Mouse (Mus musculus): ENCODE results near the gene Fcgr1.
"Not testable (repeated sequence)": the region's sequence is repeated elsewhere in the genome, so short reads cannot be mapped to it uniquely, and the experiment has no call there.

The Fcgr1 gene

DNA sequence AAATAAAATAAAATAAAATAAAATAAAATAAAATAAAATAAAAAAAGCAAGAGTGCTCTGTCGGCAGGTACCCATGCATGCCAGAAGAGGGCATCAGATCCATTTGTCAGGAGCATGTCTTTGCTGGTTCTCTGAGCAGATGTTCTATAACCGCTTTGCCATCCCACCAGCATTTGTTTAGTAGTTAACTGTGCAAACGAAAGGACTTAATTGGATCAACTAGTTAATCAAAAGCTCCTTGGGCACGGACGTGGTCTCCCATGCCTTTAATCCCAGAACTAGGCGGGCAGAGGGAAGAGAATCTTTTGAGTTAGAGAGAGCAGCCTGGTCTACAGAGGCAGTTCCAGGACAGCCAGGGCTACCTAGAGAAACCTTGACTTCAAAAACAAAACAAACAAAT is 33.4 kb upstream of the Fcgr1 start:
- DNase-seq (ENCODE audit: extremely low spot score) = peak; percentile 41

DNA sequence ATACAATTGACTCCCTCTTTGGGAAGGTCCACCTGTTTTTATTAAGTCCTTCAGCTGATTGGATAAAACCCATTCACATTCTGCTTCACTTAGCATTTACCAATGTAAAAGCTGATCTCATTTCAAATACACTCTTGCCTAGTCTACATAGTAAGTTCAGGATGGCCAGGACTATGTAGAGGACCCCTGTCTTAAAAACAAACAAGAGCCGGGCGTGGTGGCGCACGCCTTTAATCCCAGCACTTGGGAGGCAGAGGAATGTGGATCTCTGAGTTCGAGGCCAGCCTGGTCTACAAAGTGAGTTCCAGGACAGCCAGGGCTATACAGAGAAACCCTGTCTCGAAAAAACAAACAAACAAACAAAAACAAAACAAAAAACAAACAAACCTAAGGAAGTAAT is 30.0 kb upstream of the Fcgr1 start:
- not testable (repeated sequence) for DNase-seq (ENCODE audit: extremely low spot score)

DNA sequence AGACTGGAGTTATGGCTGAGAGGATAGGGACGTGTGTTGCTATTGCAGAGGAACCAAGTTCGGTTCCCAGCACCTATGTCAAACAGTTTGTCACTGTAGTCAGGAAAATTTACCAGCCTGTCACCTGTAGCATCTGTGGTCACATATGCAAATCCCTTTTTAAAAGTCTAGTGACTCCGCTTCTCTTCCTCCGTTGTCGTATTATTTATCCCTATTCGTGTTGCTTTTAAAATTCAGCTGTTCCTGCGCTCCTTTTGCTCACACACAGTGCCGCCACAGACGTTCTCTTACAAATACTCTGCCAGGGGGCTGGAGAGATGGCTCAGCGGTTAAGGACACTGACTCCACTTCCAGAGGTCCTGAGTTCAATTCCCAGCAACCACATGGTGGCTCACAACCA is 28.8 kb upstream of the Fcgr1 start:
- peak; percentile 59 for DNase-seq (ENCODE audit: extremely low spot score)

DNA sequence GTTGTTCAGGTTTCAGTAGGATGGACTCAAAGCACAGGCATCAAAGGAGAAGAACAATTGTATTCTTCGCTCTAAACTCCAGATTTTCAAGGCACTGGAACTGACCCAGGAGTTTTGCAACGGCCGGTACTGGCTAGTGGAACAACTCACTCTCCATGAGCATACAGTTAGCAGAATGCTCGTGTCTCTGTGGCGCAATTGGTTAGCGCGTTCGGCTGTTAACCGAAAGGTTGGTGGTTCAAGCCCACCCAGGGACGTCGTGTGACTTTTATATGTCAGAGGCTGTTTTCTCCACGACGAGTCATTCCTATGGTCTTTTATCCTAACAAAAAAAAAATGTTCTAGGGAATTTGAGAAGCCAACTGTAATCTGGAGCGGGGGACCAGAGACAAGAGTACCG is 28.1 kb upstream of the Fcgr1 start:
- peak; percentile 75 for DNase-seq (ENCODE audit: extremely low spot score)

DNA sequence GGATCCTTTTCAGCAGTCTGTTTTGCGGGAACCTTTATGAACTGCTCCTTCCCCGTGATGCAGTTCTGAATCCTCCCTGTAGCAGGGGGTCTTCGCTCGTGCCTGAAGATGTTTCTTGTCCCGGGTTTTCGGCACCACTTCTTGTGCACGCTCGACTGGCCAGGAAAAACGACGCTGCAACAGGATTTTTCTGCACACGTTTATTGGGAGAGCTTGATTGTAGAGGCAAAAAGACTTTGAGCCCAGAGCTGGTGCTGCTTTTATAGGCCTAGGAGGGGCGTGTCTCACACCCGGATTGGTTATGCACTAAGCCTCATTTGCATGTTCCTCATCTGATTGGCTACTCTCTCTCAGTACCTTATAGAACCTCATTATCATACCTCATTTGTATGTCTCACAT is 26.2 kb upstream of the Fcgr1 start:
- DNase-seq (ENCODE audit: extremely low spot score) = not testable (repeated sequence)

DNA sequence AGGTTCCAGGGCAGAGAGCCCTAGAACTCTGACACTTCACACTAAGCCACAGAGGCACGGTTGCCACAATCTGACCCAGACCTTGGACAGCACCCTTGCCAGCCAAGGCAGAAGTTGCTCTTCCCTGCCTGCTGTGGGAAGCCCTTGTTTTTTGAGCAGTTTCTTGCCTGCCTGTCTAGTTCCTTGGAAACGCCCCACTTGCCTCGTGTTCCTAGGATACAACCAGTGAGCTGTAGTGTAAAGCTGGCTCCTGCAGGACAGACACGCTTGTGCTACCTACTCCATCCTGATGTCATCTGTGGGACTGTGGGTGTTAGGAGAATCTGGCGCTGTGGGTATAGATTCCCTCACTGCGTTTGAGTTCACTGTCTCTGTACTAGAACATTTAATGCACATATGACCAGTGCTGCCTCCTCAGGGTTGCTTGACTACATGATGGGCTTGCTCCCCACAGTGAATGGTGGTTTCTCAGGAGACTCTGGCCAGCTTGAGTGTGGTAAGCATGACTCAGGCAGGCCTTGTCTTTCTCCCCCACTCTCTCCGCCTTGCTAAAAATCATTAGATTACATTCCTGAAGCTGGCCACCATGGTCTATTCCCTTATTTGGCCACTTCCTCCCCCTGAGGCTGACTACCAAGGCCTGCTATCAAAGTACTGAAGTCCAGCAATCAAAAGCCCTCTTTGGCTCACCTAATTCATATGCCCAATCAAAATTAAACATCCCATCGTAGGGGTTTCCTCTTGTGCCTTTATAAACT is 18.8 kb upstream of the Fcgr1 start:
- no peak for DNase-seq (ENCODE audit: extremely low spot score)

DNA sequence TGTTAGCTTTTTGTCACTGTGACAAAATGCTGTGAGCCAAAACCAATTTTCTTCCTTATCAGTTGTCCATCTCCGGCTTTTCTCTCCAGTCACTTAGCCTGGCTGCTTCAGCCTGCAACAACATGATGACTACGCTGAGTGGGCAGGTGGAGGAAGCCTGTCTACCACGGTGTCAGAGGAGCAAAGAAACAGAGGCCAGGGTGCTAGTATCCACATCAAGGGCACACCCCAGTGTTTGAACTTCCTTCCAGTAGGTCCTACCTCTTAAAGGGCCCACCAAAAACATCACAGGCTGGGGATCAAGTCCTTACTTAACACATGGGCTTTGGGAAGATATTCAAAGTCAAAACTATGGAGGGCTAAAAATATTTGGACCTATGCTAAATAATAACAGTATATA is 15.7 kb upstream of the Fcgr1 start:
- DNase-seq (ENCODE audit: extremely low spot score) = no peak

DNA sequence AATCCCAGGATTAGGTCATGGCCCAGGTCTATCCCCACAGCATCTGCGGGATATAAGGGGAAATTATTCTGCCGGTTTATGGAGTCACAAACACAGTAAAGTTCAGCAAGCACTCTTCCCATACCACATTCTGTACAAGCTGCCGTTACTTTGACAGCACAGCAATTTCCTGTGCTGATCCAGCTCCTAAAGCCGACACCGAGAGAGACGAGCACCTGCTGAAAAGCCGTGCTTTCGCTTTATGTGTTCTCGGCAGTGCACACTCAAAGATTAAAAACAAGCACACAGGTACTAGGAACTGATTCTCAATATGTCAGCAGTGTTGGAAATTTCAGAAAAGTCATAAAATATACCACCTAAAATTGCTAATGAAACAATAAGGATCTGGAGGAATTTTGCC is 12.7 kb upstream of the Fcgr1 start:
- DNase-seq (ENCODE audit: extremely low spot score) = no peak

DNA sequence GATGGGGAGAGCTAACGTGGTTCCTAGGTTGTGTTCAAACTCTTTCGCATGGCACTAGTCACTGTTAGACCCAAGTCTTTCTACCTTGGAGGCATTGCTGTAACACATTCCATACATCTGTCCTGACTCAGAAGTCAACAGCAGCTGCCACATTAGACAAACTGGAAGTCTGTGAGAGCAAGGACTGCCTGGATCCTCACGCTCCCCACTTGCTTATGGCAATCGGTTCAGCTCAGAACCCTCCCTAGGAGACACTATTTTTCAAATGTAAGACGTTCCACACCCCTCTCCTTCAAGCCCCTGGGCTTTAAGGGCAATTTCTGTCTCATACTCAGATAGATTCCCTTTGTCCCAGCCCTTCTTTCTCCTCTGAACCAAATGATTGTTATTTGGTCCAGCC is 8.3 kb upstream of the Fcgr1 start:
- no peak for DNase-seq (ENCODE audit: extremely low spot score)

DNA sequence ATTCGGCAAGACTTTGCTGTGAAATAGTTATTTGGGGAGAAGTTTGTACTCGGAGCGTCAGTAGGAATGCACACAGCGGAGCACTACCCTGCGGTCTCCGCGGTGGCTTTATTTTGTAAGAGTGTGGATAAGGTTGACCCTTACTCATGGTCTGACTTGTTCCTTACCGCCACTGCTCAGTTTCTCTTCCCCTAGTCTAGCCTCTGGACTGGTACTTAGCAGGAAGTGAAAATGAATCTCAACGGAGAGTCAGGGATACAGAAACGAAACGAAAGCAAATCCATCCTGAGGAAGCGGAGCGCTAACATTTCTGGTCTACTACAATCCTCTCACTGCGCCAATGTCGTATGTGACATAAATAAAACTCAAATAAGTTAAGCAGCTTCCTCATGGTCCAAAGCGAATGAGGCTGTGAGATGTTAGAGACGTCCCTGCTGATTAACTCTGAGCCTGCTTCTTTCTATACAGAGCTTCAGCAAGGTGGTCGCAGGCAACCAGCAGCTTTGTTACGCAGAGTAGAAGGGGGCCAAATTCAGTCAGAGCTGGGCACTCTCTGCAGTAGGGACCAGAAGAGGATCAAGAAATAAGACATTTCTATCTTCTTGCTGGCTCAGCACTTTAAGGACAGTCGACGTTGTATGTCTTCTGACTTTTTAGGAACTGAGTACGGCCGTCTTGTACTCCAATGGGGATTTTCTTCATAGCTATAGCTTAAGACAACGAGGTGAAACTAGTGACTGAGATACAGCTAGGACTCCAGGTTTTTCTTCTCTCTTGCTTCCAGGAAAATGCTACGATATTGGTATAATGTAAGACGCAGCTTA is 7.1 kb upstream of the Fcgr1 start:
- no peak for DNase-seq (ENCODE audit: extremely low spot score)

DNA sequence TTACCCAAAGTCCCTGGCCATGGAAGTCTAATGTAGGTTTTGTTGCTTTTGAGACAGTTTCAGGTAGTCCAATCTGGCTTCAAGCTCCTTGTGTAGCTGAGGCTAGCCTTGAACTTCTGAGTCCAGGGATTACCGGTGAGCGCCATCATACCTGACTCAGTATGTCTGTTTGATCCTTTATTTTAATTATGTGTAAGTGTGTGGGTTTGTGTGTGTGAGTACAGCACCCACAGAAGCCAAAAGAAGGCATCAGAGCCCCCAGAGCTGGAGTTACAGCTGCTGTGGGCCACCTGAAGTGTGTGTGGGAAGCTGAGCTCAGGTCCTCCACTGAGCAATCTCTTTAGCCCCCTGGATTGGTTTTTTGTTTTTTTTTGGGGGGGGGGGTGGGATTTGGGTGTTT is 5.8 kb upstream of the Fcgr1 start:
- DNase-seq (ENCODE audit: extremely low spot score) = no peak

DNA sequence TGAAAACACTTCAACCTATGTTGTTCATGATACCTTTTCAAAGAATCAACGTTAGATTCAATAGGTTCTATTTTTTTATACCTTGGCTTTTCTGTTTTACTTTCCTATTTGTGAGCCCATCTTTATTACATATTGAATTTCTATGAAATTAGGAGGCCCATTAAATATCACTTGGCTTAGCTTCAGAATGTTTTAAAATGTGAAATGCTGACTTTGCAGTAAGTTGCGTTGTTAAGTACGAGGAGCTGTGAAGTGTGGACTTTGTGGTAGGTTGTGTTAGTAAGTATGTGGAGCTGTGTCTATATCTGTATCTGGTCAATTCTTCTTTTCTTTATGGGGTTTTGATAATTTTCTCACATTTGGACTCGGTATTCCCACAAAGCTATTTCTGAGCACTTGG is 4.6 kb upstream of the Fcgr1 start:
- no peak for DNase-seq (ENCODE audit: extremely low spot score)

DNA sequence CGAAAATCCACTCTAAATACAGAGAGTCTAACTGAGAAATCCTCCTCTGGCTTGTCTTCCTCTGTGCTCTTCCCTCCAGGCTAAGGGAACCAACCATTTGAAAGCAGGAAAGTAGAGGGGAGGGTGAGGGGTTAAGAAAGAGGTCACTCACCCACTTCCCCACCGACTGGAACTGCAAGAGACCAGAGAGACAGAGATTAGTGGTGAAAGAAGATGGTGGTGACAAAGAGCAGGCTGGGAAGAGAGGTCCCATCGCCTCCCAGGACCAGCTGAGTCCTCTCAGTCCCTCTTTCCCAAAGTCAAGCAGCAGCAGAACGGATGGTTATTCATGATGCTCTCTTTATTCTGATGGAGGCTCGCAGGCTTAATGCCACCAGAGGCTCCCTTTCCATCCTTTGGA is 401 bp downstream of the Fcgr1 start:
- no peak for DNase-seq (ENCODE audit: extremely low spot score)

DNA sequence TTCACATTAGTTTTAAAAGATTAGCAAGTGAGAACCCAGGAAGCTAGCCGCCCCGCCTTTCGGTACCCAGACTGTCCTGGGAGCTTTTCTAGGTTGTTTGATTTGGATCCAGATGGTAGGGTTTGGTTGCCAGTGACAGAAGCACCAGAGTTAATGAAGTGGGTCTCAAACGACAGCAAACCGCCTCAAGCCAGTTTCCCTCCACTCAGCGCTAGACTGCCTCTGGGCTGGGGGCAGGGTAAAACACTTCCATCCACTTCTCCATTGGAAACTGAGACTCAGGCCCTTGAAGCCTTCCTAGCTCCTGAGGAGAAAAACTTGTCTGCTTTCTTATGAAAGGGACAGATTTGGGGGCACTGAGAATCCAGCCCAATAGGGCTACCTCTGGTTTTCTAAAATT is 1.1 kb downstream of the Fcgr1 start:
- DNase-seq (ENCODE audit: extremely low spot score) = no peak

DNA sequence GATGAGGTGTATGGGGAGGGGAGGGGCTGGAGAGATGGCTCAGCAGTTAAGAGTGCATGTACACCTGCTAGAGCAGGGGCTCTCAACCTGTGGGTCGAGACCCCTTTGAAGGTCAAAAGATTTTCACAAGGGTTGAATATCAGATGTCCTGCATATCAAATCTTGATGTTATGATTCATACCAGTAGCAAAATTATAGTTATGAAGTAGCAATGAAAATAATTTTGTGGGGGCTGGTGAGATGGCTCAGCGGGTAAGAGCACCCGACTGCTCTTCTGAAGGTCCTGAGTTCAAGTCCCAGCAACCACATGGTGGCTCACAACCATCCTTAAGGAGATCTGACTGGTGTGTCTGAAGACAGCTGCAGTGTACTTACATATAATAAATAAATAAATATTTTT is 3.0 kb downstream of the Fcgr1 start:
- DNase-seq (ENCODE audit: extremely low spot score) = not testable (repeated sequence)

DNA sequence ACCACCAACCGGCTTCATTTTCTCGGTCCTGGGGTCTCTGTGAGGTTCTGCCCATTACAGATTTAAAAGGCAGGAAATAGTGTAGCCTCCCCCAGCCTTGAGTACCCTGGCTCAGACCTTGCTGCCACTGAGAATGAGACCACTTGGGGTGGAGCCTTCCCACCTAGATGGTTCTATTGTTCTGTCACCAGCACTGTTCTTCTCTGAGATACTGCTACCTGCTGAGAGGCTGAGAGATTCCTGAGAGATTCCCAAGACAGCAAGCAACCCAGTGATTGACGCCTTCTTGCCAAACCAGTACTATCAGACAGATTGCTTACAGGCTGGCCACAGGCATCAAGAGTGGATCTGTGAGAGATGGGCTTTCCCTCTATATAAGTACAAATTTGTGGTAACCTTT is 4.6 kb downstream of the Fcgr1 start:
- no peak for DNase-seq (ENCODE audit: extremely low spot score)

DNA sequence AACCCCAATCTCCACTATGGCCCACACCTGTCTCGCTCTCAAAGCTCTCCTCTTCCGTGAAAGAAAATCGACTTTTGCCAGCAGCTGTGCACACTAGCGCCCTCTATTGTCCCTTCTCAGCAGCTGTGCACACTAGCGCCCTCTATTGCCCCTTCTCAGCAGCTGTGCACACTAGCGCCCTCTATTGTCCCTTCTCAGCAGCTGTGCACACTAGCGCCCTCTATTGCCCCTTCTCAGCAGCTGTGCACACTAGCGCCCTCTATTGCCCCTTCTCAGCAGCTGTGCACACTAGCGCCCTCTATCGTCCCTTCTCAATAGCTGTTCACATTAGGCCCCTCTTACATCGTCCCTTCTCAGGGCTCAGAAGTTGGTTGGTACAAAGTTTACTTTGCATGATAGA is 6.4 kb downstream of the Fcgr1 start:
- not testable (repeated sequence) for DNase-seq (ENCODE audit: extremely low spot score)

DNA sequence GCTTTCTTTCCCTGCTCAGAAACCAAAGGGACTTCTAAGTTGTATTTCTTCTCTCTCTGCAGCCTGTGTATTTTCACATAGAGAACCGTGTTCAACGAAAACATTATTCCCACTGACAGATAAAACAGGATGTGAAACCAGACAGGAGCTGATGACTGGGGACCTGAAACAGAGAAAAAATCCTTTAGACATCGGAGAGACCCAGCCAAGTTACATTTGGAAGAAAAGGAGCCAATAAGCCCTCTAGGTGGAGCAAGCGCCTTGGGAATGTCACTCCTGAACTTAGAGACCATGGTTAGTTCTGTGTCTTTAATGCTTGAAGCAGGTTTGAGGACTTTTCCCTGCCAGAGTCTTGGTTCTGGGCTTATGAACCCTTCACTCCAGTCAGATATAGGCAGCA is 9.3 kb downstream of the Fcgr1 start:
- DNase-seq (ENCODE audit: extremely low spot score) = peak; percentile 53

DNA sequence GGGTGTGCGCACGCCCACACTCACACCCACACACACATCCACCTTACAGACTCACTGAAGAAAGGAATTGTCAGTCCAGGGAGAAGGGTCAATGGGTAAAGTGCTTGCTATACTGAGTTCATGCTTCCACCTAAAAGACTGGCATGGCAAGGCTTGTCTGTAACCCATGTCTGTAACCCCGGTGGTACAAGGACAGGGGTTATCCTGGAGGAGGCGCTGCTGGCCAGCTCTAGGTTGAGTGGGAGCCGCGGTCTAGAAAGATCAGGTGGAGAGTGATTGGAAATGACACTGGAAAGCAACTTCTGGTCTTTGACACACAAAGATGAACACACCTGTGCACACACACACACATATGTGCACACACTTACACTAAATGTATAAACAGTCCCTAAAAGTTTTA is 13.1 kb downstream of the Fcgr1 start:
- DNase-seq (ENCODE audit: extremely low spot score) = no peak

DNA sequence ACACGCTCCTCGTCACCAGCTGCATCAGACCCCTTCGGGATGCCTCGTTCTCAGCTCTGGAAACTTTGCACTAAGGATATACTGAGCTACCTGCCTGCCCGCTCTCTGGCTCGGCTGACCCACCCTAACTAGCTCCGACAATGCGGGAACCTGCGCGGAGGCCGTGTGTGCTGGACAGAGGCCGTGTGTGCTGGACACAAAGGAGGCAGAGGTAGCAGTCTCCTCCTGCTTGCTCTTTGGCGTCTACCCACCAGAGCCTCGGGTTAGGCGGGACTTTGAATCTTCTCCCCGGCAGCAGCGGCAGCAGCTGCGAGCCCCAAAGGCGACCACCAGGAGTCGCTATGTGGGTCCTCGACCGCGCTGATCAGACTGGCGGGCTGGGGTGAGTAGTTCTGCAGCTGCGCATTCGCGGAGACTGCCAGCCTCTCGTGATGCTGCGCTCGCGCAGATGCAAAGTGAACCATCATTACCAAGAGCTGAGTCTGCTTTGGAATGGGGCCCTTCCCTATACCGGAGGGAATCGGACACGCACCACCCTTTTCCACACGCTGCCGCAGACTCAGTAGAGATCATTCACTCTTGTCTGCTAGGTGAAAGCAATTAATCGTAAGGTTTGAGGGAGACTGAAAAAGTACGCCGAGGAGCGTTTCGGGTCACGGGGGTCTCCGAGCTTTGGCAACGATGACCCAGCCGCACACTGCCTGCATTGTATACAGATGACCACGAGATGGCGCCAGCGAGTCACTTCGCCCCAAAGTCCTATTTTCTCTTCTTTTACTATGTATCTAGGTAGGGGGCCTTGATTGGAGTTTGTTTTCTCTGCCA is 15.8 kb downstream of the Fcgr1 start:
- DNase-seq (ENCODE audit: extremely low spot score) = peak; percentile 97

DNA sequence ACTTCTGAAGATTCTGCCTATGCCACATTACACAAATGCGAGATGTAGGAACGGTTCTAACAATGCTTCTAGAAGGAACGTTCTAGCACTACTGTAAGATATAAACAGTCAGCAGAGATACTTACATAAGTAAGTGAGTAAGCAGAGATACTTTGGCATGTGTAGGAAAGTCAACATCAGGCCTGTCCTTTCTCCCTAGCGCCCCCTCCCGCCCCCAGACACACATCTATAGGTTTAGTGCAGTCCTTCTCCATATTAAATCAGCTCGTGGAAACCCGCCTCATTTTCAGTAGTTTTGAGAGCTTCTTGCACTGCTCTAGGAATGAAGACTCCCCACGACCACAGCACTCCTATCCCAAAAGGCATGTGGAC is 16.4 kb downstream of the Fcgr1 start:
- DNase-seq (ENCODE audit: extremely low spot score) = peak; percentile 76

Data from embryo, embryonic 9.5 days (tissue).